Mouse (Mus musculus): ENCODE measurements around the gene Alkbh6.

The Alkbh6 gene

GRCm38 (mm10) chr7:30308076-30309005 lies at the start of gene Alkbh6:
Gene Alkbh6, plus strand, starts transcription at chr7:30308717.
- in situ Hi-C loops (cut with MboI, MseI), result no loop called here

- in situ Hi-C loops (cut with MboI, MseI), result no loop called here
Observed at GRCm38 (mm10) chr7:30265041-30265440, 43.5 kb upstream of the Alkbh6 start.

GRCm38 (mm10) chr7:30265531-30265930 lies 43.0 kb upstream of the Alkbh6 start:
- in situ Hi-C loops (cut with MboI, MseI), result no loop called here

GRCm38 (mm10) chr7:30265935-30266334 lies 42.6 kb upstream of the Alkbh6 start:
- in situ Hi-C loops (cut with MboI, MseI), result no loop called here

GRCm38 (mm10) chr7:30266780-30267179 lies 41.7 kb upstream of the Alkbh6 start:
- in situ Hi-C loops (cut with MboI, MseI), result no loop called here

- in situ Hi-C loops (cut with MboI, MseI), result no loop called here
Observed at GRCm38 (mm10) chr7:30269641-30270040, 38.9 kb upstream of the Alkbh6 start.

- in situ Hi-C loops (cut with MboI, MseI), result no loop called here
Observed at GRCm38 (mm10) chr7:30274383-30274782, 34.1 kb upstream of the Alkbh6 start.

- in situ Hi-C loops (cut with MboI, MseI), result no loop called here
Observed at GRCm38 (mm10) chr7:30278911-30279310, 29.6 kb upstream of the Alkbh6 start.

GRCm38 (mm10) chr7:30279536-30279935 lies 29.0 kb upstream of the Alkbh6 start:
- in situ Hi-C loops (cut with MboI, MseI), result no loop called here

- in situ Hi-C loops (cut with MboI, MseI), result no loop called here
Observed at GRCm38 (mm10) chr7:30279951-30280669, 28.4 kb upstream of the Alkbh6 start, which contains the start of the genes Thap8 and Wdr62. Gene Thap8, plus strand, starts transcription at chr7:30280094. Gene Wdr62, minus strand, starts transcription at chr7:30280419.

GRCm38 (mm10) chr7:30280670-30281138 lies 27.8 kb upstream of the Alkbh6 start:
- in situ Hi-C loops (cut with MboI, MseI), result no loop called here

- in situ Hi-C loops (cut with MboI, MseI), result no loop called here
Observed at GRCm38 (mm10) chr7:30281522-30281921, 27.0 kb upstream of the Alkbh6 start.

GRCm38 (mm10) chr7:30282740-30283139 lies 25.8 kb upstream of the Alkbh6 start:
- in situ Hi-C loops (cut with MboI, MseI), result no loop called here

GRCm38 (mm10) chr7:30286701-30287410 lies 21.7 kb upstream of the Alkbh6 start:
- in situ Hi-C loops (cut with MboI, MseI), result no loop called here

- in situ Hi-C loops (cut with MboI, MseI), result no loop called here
Observed at GRCm38 (mm10) chr7:30288046-30288445, 20.5 kb upstream of the Alkbh6 start.

- in situ Hi-C loops (cut with MboI, MseI), result no loop called here
Observed at GRCm38 (mm10) chr7:30289071-30289713, 19.3 kb upstream of the Alkbh6 start.

GRCm38 (mm10) chr7:30289714-30290399 lies 18.7 kb upstream of the Alkbh6 start:
- in situ Hi-C loops (cut with MboI, MseI), result no loop called here

- in situ Hi-C loops (cut with MboI, MseI), result no loop called here
Observed at GRCm38 (mm10) chr7:30291215-30292131, 17.0 kb upstream of the Alkbh6 start, which contains the start of gene Clip3. Gene Clip3, plus strand, starts transcription at chr7:30291728.

- in situ Hi-C loops (cut with MboI, MseI), result no loop called here
Observed at GRCm38 (mm10) chr7:30293795-30294194, 14.7 kb upstream of the Alkbh6 start.

Measured in T-helper 1 cell (primary cell).